Mouse (Mus musculus): Measurements from ENCODE around the gene Cherp. TPM values are rescaled to one million over a fixed set of nuclear protein-coding genes. Genes with fewer than 3 reads are reported as not detected.

Gene Cherp
- polyA plus RNA-seq, 1 experiment: 44.5 TPM

- TF ChIP-seq CTCF (IDR thresholded peaks at IDR 0.05; ENCODE audit: insufficient read depth, low read length) (no peak), POLR2A (IDR thresholded peaks at IDR 0.05; ENCODE audit: borderline replicate concordance, extremely low read depth, low read depth, low read length) (no peak)
- Histone ChIP-seq H3K4me1 (ENCODE audit: control insufficient read depth, insufficient read depth, low read length) (peaks cover 7% of the 10 kb centered on the region), H3K4me3 (replicated peaks; ENCODE audit: extremely low read depth, low read depth, low read length) (no peak overlapping the region)
- DNase-seq: no peak
Observed at GRCm38 (mm10) chr8:72487014-72487413, 12.0 kb upstream of the Cherp start.

GRCm38 (mm10) chr8:72485456-72486199, 10.6 kb upstream of the Cherp start:
- TF ChIP-seq CTCF (IDR thresholded peaks at IDR 0.05; ENCODE audit: insufficient read depth, low read length) (no peak), POLR2A (IDR thresholded peaks at IDR 0.05; ENCODE audit: borderline replicate concordance, extremely low read depth, low read depth, low read length) (no peak)
- H3K4me1 ChIP-seq (ENCODE audit: control insufficient read depth, insufficient read depth, low read length): no peaks in the 10 kb centered on the region
- 61% methylated on average over 6 of the region's 6 CpGs for WGBS
- H3K4me3 ChIP-seq (replicated peaks; ENCODE audit: extremely low read depth, low read depth, low read length): no peak overlapping the region
- peak; percentile 27 for DNase-seq

- peaks cover 2% of the 10 kb centered on the region; the same call in 1 of the 2 replicates for H3K4me1 ChIP-seq (ENCODE audit: control insufficient read depth, insufficient read depth, low read length)
- WGBS: 93% methylated on average over 7 of the region's 7 CpGs
- H3K4me3 ChIP-seq (replicated peaks; ENCODE audit: extremely low read depth, low read depth, low read length): no peak overlapping the region
- TF ChIP-seq POLR2A (IDR thresholded peaks at IDR 0.05; ENCODE audit: borderline replicate concordance, extremely low read depth, low read depth, low read length): no peak
- DNase-seq: no peak
Observed at GRCm38 (mm10) chr8:72470684-72471083, 4.3 kb downstream of the Cherp start.

- no peak for TF ChIP-seq CTCF (IDR thresholded peaks at IDR 0.05; ENCODE audit: insufficient read depth, low read length)
- no peak for TF ChIP-seq POLR2A (IDR thresholded peaks at IDR 0.05; ENCODE audit: borderline replicate concordance, extremely low read depth, low read depth, low read length)
- DNase-seq: no peak
- H3K4me3 ChIP-seq (replicated peaks; ENCODE audit: extremely low read depth, low read depth, low read length): no peak overlapping the region
- peaks cover 2% of the 10 kb centered on the region; the same call in 1 of the 2 replicates for H3K4me1 ChIP-seq (ENCODE audit: control insufficient read depth, insufficient read depth, low read length)
- WGBS: 92% methylated on average over 8 of the region's 8 CpGs
Observed at GRCm38 (mm10) chr8:72469984-72470383, 5.0 kb downstream of the Cherp start.

- 83% methylated on average over 2 of the region's 2 CpGs for WGBS
- DNase-seq: no peak
- Histone ChIP-seq H3K4me3 (replicated peaks; ENCODE audit: extremely low read depth, low read depth, low read length) (no peak overlapping the region), H3K4me1 (ENCODE audit: control insufficient read depth, insufficient read depth, low read length) (peaks cover 2% of the 10 kb centered on the region; the same call in 1 of the 2 replicates)
- TF ChIP-seq CTCF (IDR thresholded peaks at IDR 0.05; ENCODE audit: insufficient read depth, low read length) (no peak), POLR2A (IDR thresholded peaks at IDR 0.05; ENCODE audit: borderline replicate concordance, extremely low read depth, low read depth, low read length) (no peak)
Observed at GRCm38 (mm10) chr8:72469243-72469642, 5.8 kb downstream of the Cherp start.

GRCm38 (mm10) chr8:72464211-72464610, 10.8 kb downstream of the Cherp start:
- no peak overlapping the region for H3K4me3 ChIP-seq (replicated peaks; ENCODE audit: extremely low read depth, low read depth, low read length)
- 90% methylated on average over 10 of the region's 10 CpGs for WGBS
- no peaks in the 10 kb centered on the region for H3K4me1 ChIP-seq (ENCODE audit: control insufficient read depth, insufficient read depth, low read length)
- no peak for DNase-seq
- TF ChIP-seq POLR2A (IDR thresholded peaks at IDR 0.05; ENCODE audit: borderline replicate concordance, extremely low read depth, low read depth, low read length): no peak
- TF ChIP-seq CTCF (IDR thresholded peaks at IDR 0.05; ENCODE audit: insufficient read depth, low read length): no peak

GRCm38 (mm10) chr8:72459881-72460533, 15.0 kb downstream of the Cherp start:
- H3K4me3 ChIP-seq (replicated peaks; ENCODE audit: extremely low read depth, low read depth, low read length): no peak overlapping the region
- no peak for DNase-seq
- no peak for TF ChIP-seq POLR2A (IDR thresholded peaks at IDR 0.05; ENCODE audit: borderline replicate concordance, extremely low read depth, low read depth, low read length)
- TF ChIP-seq CTCF (IDR thresholded peaks at IDR 0.05; ENCODE audit: insufficient read depth, low read length): no peak
- WGBS: 86% methylated on average over 4 of the region's 4 CpGs
- H3K4me1 ChIP-seq (ENCODE audit: control insufficient read depth, insufficient read depth, low read length): no peaks in the 10 kb centered on the region

GRCm38 (mm10) chr8:72458457-72458856, 16.6 kb downstream of the Cherp start:
- TF ChIP-seq POLR2A (IDR thresholded peaks at IDR 0.05; ENCODE audit: borderline replicate concordance, extremely low read depth, low read depth, low read length): no peak
- TF ChIP-seq CTCF (IDR thresholded peaks at IDR 0.05; ENCODE audit: insufficient read depth, low read length): no peak
- WGBS: 83% methylated on average over 6 of the region's 6 CpGs
- Histone ChIP-seq H3K4me3 (replicated peaks; ENCODE audit: extremely low read depth, low read depth, low read length) (no peak overlapping the region), H3K4me1 (ENCODE audit: control insufficient read depth, insufficient read depth, low read length) (no peaks in the 10 kb centered on the region)
- no peak for DNase-seq

GRCm38 (mm10) chr8:72457806-72458205, 17.2 kb downstream of the Cherp start:
- WGBS: 87% methylated on average over 3 of the region's 3 CpGs
- TF ChIP-seq POLR2A (IDR thresholded peaks at IDR 0.05; ENCODE audit: borderline replicate concordance, extremely low read depth, low read depth, low read length): no peak
- TF ChIP-seq CTCF (IDR thresholded peaks at IDR 0.05; ENCODE audit: insufficient read depth, low read length): no peak
- no peak for DNase-seq
- Histone ChIP-seq H3K4me1 (ENCODE audit: control insufficient read depth, insufficient read depth, low read length) (no peaks in the 10 kb centered on the region), H3K4me3 (replicated peaks; ENCODE audit: extremely low read depth, low read depth, low read length) (no peak overlapping the region)

GRCm38 (mm10) chr8:72455317-72455716, 19.7 kb downstream of the Cherp start:
- Histone ChIP-seq H3K4me3 (replicated peaks; ENCODE audit: extremely low read depth, low read depth, low read length) (no peak overlapping the region), H3K4me1 (ENCODE audit: control insufficient read depth, insufficient read depth, low read length) (no peaks in the 10 kb centered on the region)
- 86% methylated on average over 4 of the region's 4 CpGs for WGBS
- DNase-seq: no peak
- no peak for TF ChIP-seq CTCF (IDR thresholded peaks at IDR 0.05; ENCODE audit: insufficient read depth, low read length)
